Mouse (Mus musculus): Measurements from ENCODE around the gene Pnck. TPM values are rescaled to one million over a fixed set of nuclear protein-coding genes. Genes with fewer than 3 reads are reported as not detected.

Gene Pnck
- total and polyA plus RNA-seq, 3 experiments, result 6.5 to 15.8 (median 8.0) TPM

DNA sequence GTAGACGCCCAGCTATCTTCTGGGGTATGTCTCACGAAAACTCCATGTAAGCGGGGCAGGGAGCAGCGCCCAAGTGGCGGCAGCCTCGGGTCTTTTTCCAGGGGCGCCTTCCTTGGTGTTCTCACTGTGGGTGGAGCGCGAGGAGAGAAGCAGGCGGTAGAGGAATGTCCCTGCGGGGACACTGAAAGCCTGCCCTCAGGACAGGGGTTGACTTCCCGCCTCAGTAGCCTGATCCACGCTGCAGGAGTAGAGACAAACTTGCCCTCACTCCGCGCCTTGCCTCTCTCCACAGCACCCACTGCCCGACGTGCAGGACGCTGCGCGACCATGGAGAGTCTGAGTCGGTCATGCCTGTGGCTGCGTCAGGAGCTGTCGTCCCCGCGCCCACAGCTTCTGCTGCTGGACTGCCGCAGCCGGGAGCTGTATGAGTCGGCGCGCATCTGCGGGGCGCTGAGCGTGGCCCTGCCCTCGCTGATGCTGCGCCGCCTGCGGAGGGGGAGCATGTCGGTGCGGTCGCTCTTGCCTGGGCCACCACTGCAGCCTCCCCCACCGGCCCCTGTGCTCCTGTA is 19.9 kb downstream of the Pnck start:
- WGBS, result 20% methylated on average over 41 of the region's 41 CpGs
- peaks cover 6% of the 10 kb centered on the region for H3K27me3 ChIP-seq (ENCODE audit: control insufficient read depth, insufficient read depth, low read length)
- no peak overlapping the region for H3K27ac ChIP-seq
- DNase-seq, result no peak
- TF ChIP-seq POLR2A (IDR thresholded peaks at IDR 0.05; ENCODE audit: insufficient read depth, low read depth, low read length) (no peak), CTCF (IDR thresholded peaks at IDR 0.05) (no peak), EP300 (IDR thresholded peaks at IDR 0.05; ENCODE audit: insufficient read depth, low read depth, low read length) (no peak)
- H3K36me3 ChIP-seq (ENCODE audit: control insufficient read depth, insufficient read depth, low read length), result no peaks in the 10 kb centered on the region
- H3K79me2 ChIP-seq (replicated peaks; ENCODE audit: control insufficient read depth, insufficient read depth, low read length), result no peaks in the 10 kb centered on the region
- intact Hi-C loops (cut with DNase I), result no loop called here
- H3K4me3 ChIP-seq, result no peak overlapping the region
- no peak overlapping the region for H3K9ac ChIP-seq (ENCODE audit: low read depth, low read length)
- H3K4me1 ChIP-seq (ENCODE audit: control insufficient read depth, insufficient read depth, low read length), result no peaks in the 10 kb centered on the region

DNA sequence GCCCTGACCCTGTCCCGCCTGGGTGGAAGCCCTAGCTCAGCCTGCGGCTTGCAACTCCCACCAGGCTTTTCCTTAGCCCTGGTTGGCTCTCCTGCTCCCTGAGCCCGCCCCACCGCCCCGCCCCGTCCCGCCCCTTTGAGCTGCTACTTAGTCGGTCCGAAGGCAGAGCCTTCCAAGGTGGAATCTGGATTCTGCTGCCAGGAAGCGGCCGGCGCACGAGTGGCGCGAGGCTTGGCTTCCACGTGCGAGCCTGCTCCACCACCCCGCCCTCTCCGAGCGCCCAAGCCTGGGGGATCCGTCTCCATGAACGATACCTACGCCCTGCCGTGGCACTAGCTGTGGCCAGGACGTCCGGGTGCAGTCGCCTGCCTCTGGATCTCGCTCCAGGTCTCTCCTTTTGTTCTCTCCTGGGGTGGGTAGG is 20.7 kb downstream of the Pnck start, which contains the start of gene Dusp9:
TSS of gene Dusp9 (plus strand) at position 165 of the 421 bp plus-strand sequence.
- Histone ChIP-seq H3K4me1 (ENCODE audit: control insufficient read depth, insufficient read depth, low read length) (no peaks in the 10 kb centered on the region), H3K27ac (no peak within 1 kb of the TSS), H3K36me3 (ENCODE audit: control insufficient read depth, insufficient read depth, low read length) (no peaks in the 10 kb centered on the region), H3K9ac (ENCODE audit: low read depth, low read length) (peak within 1 kb of the TSS; percentile 22; the same call in 1 of the 2 replicates), H3K4me3 (peak within 1 kb of the TSS; percentile 16; the same call in 1 of the 2 replicates), H3K27me3 (ENCODE audit: control insufficient read depth, insufficient read depth, low read length) (peaks cover 6% of the 10 kb centered on the region), H3K79me2 (replicated peaks; ENCODE audit: control insufficient read depth, insufficient read depth, low read length) (no peaks in the 10 kb centered on the region)
- DNase-seq, result peak; percentile 26 to 37
- WGBS, result 13% methylated on average over 26 of the region's 28 CpGs
- TF ChIP-seq POLR2A (IDR thresholded peaks at IDR 0.05; ENCODE audit: insufficient read depth, low read depth, low read length) (no peak), EP300 (IDR thresholded peaks at IDR 0.05; ENCODE audit: insufficient read depth, low read depth, low read length) (no peak), CTCF (IDR thresholded peaks at IDR 0.05) (no peak)
- intact Hi-C loops (cut with DNase I), result no loop called here

DNA sequence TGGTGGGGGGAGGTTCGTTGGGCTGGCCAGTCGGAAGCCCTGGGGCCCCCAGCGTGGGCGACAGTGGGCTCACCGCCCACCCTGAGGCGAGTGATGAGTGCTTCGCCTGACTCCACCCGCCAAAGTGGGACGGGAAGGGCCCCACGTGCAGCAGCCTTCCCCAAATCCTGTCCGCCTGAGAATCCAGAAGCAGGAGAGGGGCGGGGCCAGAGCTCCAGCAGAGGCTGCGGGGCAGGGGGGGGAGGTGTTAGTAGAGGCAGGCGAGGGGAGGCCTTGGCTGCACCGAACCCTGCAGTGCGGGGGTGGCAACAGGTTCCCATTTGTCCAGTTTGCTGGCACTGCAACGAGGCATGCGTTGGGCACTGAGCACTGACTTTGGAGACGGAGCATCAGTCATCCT is 22.5 kb downstream of the Pnck start:
- TF ChIP-seq CTCF (IDR thresholded peaks at IDR 0.05), result no peak
- no peak for TF ChIP-seq POLR2A (IDR thresholded peaks at IDR 0.05; ENCODE audit: insufficient read depth, low read depth, low read length)
- TF ChIP-seq EP300 (IDR thresholded peaks at IDR 0.05; ENCODE audit: insufficient read depth, low read depth, low read length), result no peak
- H3K9ac ChIP-seq (ENCODE audit: low read depth, low read length), result no peak overlapping the region
- no peak overlapping the region for H3K27ac ChIP-seq
- peaks cover 6% of the 10 kb centered on the region for H3K27me3 ChIP-seq (ENCODE audit: control insufficient read depth, insufficient read depth, low read length)
- WGBS, result 11% methylated on average over 19 of the region's 19 CpGs
- DNase-seq, result no peak
- intact Hi-C loops (cut with DNase I), result no loop called here
- H3K4me1 ChIP-seq (ENCODE audit: control insufficient read depth, insufficient read depth, low read length), result no peaks in the 10 kb centered on the region
- no peaks in the 10 kb centered on the region for H3K36me3 ChIP-seq (ENCODE audit: control insufficient read depth, insufficient read depth, low read length)
- no peaks in the 10 kb centered on the region for H3K79me2 ChIP-seq (replicated peaks; ENCODE audit: control insufficient read depth, insufficient read depth, low read length)
- H3K4me3 ChIP-seq, result no peak overlapping the region

DNA sequence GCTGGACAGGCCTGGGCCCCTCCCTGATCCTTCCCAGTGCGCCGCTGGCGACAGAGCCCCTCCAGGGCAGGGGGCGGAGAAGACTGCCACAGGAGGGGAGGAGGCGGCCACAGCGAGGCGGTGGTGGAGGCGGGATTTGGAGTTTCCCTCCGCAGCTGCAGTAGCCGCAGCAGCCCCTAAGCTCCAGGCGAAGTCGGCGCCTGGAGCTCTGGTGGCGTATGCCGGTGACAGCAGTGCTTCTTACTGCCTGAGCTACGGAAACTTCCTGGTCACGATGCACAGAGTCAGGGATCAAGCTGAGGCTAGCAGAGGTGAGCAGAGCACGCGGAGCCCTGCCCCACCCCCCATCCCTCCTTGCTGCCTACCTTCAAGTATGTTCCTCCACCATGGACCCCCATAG is 24.5 kb downstream of the Pnck start:
- TF ChIP-seq EP300 (IDR thresholded peaks at IDR 0.05; ENCODE audit: insufficient read depth, low read depth, low read length) (no peak), CTCF (IDR thresholded peaks at IDR 0.05) (no peak), POLR2A (IDR thresholded peaks at IDR 0.05; ENCODE audit: insufficient read depth, low read depth, low read length) (no peak)
- Histone ChIP-seq H3K27me3 (ENCODE audit: control insufficient read depth, insufficient read depth, low read length) (peaks cover 5% of the 10 kb centered on the region), H3K9ac (ENCODE audit: low read depth, low read length) (no peak overlapping the region), H3K79me2 (replicated peaks; ENCODE audit: control insufficient read depth, insufficient read depth, low read length) (no peaks in the 10 kb centered on the region), H3K27ac (no peak overlapping the region), H3K4me3 (no peak overlapping the region), H3K36me3 (ENCODE audit: control insufficient read depth, insufficient read depth, low read length) (no peaks in the 10 kb centered on the region), H3K4me1 (ENCODE audit: control insufficient read depth, insufficient read depth, low read length) (no peaks in the 10 kb centered on the region)
- DNase-seq, result no peak
- intact Hi-C loops (cut with DNase I), result no loop called here
- 19% methylated on average over 14 of the region's 19 CpGs for WGBS

DNA sequence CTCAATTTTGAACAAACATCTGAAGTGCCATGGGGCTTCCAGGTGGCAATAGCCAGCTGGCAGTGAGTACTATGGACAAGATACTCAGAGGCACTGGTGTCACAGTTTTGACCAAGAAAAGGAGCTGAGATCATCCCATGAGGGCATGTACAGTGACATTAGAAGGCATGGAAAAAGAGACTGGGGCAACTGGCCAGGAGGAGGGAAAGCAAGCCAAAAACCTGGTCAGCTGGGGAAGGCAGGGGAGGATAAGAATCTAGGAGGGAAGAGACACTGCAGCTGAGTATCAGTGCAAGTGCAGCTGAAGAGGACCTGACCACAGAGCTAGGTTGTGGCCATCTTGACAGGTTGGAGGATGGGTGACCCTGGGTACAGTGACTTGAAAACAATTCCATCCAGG is 32.9 kb downstream of the Pnck start:
- Histone ChIP-seq H3K9ac (ENCODE audit: low read depth, low read length) (no peak overlapping the region), H3K27ac (no peak overlapping the region), H3K4me1 (ENCODE audit: control insufficient read depth, insufficient read depth, low read length) (no peaks in the 10 kb centered on the region), H3K27me3 (ENCODE audit: control insufficient read depth, insufficient read depth, low read length) (no peaks in the 10 kb centered on the region), H3K4me3 (no peak overlapping the region), H3K36me3 (ENCODE audit: control insufficient read depth, insufficient read depth, low read length) (no peaks in the 10 kb centered on the region), H3K79me2 (replicated peaks; ENCODE audit: control insufficient read depth, insufficient read depth, low read length) (no peaks in the 10 kb centered on the region)
- no peak for DNase-seq
- TF ChIP-seq POLR2A (IDR thresholded peaks at IDR 0.05; ENCODE audit: insufficient read depth, low read depth, low read length), result no peak
- TF ChIP-seq EP300 (IDR thresholded peaks at IDR 0.05; ENCODE audit: insufficient read depth, low read depth, low read length), result no peak
- no peak for TF ChIP-seq CTCF (IDR thresholded peaks at IDR 0.05)
- intact Hi-C loops (cut with DNase I), result no loop called here

DNA sequence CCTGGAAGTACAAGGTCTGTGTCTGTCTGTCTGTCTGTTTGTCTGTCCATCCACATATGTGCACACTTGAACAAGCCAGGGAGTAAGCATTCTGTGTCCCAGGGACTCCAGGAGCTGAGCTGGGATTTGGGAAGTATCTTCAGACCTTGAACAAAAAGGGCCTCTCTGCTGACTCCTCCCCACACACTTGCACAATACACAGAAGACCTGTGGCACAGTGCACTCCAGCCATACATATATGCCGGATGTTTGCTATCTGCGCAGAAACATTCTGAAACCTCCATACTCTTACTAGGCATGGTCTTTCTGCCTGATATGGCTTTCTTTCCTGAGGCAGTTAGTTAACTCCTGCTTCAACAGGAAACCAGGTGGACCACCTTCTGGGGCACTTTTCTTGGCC is 40.0 kb downstream of the Pnck start:
- intact Hi-C loops (cut with DNase I), result no loop called here
- H3K79me2 ChIP-seq (replicated peaks; ENCODE audit: control insufficient read depth, insufficient read depth, low read length), result no peaks in the 10 kb centered on the region
- H3K4me1 ChIP-seq (ENCODE audit: control insufficient read depth, insufficient read depth, low read length), result no peaks in the 10 kb centered on the region
- no peak overlapping the region for H3K4me3 ChIP-seq
- DNase-seq, result no peak
- WGBS, result 83% methylated on average over 2 of the region's 2 CpGs
- no peak for TF ChIP-seq CTCF (IDR thresholded peaks at IDR 0.05)
- TF ChIP-seq POLR2A (IDR thresholded peaks at IDR 0.05; ENCODE audit: insufficient read depth, low read depth, low read length), result no peak
- TF ChIP-seq EP300 (IDR thresholded peaks at IDR 0.05; ENCODE audit: insufficient read depth, low read depth, low read length), result no peak
- H3K27ac ChIP-seq, result no peak overlapping the region
- H3K9ac ChIP-seq (ENCODE audit: low read depth, low read length), result no peak overlapping the region
- H3K36me3 ChIP-seq (ENCODE audit: control insufficient read depth, insufficient read depth, low read length), result no peaks in the 10 kb centered on the region
- H3K27me3 ChIP-seq (ENCODE audit: control insufficient read depth, insufficient read depth, low read length), result no peaks in the 10 kb centered on the region

All from heart, adult 2 months (tissue).